Mouse (Mus musculus) gastrocnemius, postnatal 36 days (tissue): ENCODE results near the gene Ghsr. TPM values are rescaled to one million over a fixed set of nuclear protein-coding genes. Genes with fewer than 3 reads are reported as not detected.
"Not testable (repeated sequence)": the region's sequence is repeated elsewhere in the genome, so short reads cannot be mapped to it uniquely, and the experiment has no call there.

ENCODE experiments used
- DNase-seq, 2 experiments: peaks; one replicate each; pipeline ENCODE4 v3.0.0; 2022
- intact Hi-C: fragments of 180-260 bp; cut with DNase I; formaldehyde crosslinking; loops from one replicate; pipeline ENCODE4 v1.15.1; 2025
- long read RNA-seq, 2 experiments: library from polyadenylated mRNA; stranded (forward); transcript quantifications; one replicate each; pipeline ENCODE4 v2.0.0; 2021
- total RNA-seq, 2 experiments: library from RNA; stranded (reverse); gene quantifications; 2 replicates each; pipeline ENCODE4 v1.2.3; 2021

Ghsr gene
- not detected for total RNA-seq
- long read RNA-seq, experiment 1 = 0 reads
- long read RNA-seq, experiment 2 = 0 reads

DNA sequence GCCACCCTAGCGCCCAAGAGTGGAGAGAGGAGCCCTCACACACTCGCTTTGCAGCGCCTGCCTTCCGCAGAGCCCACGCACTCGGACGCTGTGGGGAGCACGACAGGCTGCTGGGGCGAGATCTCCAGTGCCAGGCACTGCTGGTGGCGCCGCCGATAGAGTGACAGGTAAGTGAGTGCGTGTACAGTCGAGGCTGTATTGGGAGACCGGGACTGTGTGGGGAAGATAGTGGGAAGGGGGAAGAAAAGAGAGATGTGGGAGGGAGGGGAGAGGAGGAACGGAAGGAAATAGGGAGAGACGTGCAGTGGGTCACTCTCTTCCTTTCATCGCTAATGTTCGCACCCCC lies at the start of gene Ghsr:
Ghsr (plus strand) TSS at position 76 of the 346 bp plus-strand sequence.
- no peak for DNase-seq
- intact Hi-C loops = no loop called here

DNA sequence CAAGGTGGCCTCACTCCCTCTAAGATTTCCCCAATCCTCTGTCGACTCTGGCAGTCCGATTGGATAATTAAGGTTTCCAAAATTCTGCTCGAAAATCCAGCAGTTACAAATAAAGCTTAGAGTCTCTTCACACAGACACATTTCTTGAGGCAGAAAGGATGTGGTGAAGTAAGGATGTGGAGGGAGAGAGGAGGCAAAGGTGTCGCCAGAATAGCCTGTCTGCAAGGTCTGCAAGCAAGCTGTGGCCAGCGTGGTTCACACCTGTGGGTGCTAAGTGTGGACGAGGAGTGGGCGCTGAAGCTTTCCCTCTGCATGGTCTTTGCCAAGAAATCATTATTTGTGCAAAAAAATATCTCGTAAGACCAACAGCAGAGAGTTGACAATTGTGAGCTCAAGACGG lies 48.6 kb upstream of the Ghsr start:
- intact Hi-C loops = loop anchor here (5.0 kb wide), 1 partner anchor 40 kb away; no protein-coding TSS in a partner anchor
- DNase-seq = no peak

DNA sequence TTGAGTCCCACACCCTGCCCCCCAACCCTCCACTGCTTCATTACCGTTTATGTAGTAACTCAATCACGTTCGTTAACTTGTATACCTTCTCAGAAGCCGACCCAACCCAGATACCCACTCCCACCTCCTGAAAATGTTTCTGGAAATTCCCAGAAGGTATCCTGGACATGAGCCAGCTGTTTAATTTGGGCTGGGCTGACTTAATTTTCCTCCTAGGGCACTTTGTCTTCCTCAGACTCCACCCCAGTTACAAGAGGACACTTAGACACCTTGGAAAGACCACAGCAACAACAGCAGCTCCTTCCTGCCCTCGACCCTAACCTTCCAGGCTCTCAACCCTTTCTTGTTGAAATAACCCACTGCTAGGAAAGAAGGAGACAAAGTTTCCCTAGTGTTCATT lies 47.6 kb upstream of the Ghsr start:
- intact Hi-C loops = loop anchor here (5.0 kb wide), 1 partner anchor 41 kb away; no protein-coding TSS in a partner anchor
- no peak for DNase-seq

DNA sequence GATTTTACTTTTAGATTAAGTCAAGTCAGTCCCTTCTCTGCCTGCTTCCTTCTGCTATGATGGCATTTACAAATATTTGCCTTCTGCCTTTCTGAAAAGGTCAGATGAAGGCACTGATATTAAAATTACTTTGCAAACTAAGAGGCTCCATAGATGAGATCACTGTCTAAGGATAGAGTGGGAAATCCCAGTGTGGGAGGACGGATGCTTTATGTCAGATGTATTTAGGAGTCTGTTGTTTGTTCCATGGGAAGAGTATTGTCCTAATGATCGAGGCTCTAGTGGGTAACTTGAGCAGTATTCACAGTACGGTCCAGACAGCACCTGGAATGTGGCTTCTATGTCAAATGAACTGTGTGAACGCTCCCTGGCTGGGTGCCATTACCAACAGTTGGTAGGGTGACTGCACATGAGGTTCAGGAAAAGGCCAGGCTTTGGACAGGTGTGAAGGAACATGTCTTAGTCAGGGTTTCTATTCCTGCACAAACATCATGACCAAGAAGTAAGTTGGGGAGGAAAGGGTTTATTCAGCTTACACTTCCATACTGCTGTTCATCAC lies 44.4 kb upstream of the Ghsr start:
- intact Hi-C loops = no loop called here
- no peak for DNase-seq

DNA sequence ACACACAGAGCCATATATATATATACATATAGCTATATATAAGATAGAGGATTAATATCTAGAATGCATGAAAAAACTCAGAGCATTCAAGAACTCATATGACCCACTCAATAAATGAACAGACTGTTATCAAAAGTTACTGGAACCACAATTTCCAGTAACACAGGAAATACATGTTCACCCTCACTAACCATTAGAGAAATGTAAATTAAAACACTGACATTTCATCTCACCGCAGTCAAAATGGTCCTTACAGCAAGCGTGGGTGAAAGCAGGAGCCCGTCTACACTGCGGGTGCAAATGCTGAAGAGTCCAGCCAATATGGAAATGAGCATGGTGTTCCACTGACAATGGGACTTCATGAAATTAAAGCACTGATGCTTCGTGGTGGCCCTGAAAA lies 40.4 kb upstream of the Ghsr start:
- intact Hi-C loops = no loop called here
- no peak for DNase-seq

DNA sequence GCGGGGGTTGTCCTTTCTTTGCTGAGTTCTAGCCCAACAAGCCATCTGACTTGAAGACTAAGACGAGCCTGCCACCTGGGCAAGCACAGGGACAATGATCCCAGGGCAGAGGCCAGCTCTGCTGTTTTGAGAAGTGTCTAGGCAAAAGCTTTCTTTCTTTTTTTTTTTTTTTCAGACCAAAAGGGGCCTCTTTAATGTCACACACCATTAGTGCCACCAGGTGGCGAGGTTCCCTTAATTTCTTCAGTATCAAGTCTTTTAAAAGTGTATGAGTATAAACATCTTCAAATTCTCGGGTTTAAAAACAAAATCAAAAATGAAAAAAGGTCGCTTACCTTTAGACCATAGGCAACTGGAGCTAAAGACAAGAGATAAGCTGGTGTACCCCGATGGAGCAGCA lies 32.7 kb upstream of the Ghsr start:
- intact Hi-C loops = no loop called here
- DNase-seq = no peak

DNA sequence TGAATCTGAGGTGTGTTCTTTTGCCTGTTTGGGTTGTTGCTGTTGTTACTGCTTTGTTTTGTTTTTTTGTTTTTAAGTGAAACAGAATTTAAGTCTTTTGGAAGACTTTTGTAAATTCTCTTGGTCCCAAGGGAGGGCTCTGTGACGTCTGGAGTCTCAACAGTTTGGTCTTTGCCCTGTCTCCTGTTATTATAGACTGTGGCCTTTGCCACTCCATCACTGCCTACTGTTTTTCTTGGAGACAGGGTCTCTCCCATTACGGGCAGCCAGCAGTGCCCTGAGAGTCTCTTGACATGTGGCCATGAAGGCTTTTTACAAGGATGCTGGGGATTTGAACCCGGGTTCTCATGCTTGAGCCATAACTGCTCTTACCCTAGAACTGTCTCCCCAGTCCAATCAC lies 32.3 kb upstream of the Ghsr start:
- intact Hi-C loops = no loop called here
- no peak for DNase-seq

DNA sequence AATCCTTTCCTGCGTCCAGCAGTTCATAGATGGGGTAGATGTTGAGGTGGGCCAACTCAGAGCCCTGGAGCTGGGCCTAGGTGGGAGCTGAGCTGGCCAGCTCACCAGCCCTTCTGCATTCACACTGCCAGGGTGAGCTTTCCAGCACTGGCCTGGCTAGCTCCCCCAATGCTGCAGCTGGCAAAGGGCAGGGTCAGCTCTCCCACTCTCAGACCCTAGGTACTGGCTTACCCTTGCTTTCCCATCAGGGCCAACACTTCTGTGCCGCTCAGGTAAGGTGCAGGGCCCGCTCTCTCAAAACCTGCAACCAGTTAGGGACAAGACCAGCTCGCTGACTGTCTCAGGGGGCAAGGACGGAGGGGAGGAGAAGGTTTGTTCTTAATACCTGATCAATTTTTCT lies 30.4 kb upstream of the Ghsr start:
- intact Hi-C loops = no loop called here
- no peak for DNase-seq

DNA sequence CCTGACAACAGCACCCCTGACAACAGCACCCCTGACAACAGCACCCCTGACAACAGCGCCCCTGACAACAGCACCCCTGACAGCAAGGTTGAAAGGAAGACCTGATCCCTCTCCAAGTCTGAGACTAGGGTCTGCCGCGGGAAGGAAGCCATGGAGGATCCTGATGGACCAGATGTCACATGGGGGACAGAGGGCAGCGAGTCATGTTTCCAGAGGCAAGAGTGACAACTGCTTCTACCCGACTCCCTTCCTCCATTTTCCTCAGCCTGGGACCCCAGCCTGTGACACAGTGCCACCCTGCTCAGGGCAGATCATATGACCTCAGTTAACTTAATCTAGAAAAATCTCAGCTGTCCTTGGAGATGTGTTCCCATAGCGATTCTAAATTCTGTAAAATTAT lies 28.7 kb upstream of the Ghsr start:
- intact Hi-C loops = no loop called here

DNA sequence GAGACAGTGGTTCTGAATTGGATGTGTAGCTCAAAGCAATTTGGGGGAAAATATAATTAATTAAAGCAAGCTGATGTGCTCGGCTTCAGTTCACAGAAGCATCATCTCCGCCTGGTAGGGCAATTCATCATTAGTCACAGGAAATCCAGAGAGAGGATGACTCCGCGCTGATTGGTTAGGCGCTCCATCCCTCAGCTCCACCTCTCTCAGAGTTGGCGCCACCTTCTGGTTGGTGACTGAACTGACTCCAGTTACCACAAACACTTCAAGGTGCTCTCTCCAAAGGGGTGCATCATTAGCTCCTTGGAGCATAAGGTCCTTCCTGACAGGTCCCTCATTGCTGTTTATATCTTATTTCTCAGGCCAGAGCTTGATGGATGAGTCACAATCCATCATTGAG lies 25.6 kb upstream of the Ghsr start:
- DNase-seq = peak; percentile 17 to 23
- intact Hi-C loops = loop anchor here (2.0 kb wide), 1 partner anchor 75 kb away; no protein-coding TSS in a partner anchor

More for the DNA sequence above, 28.7 kb upstream of the Ghsr start:
- no peak for DNase-seq

DNA sequence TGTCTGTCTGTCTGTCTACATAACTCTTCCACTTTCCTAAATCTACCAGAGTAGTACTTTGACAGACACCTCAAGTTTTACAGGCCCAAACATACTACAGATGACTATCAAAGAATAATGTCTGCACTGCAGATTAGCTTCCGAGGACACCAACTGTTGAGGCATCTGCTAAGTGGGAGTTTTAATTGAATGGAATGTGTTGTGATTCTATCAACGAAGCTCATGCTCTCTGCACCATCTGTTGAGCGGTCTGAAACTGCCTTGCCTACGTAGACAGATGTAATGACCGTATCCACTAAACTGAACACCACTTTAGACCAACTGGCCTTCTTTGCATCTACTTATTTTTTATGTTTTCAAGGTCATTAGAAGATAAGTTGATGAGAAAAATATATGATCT lies 22.7 kb upstream of the Ghsr start:
- intact Hi-C loops = no loop called here
- no peak for DNase-seq

DNA sequence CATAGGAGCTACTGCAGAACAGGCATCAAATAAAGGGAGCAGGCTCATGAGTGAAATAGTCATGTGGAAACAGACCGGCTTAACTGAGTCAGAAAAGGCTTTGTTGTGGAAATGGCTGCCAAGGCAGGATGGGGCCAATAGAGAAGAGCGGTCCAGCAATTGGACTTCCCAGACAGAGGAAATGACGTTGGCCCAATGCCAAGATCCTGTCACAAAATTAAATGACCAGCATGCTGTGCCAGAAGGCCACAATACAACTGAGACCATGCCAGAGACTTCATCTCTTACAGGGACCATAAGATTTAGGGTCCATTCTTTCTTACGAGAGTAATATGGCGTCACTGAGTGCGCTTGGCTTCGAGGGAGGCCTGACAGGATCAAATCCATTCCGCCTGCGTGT lies 20.0 kb upstream of the Ghsr start:
- DNase-seq = no peak
- intact Hi-C loops = no loop called here

DNA sequence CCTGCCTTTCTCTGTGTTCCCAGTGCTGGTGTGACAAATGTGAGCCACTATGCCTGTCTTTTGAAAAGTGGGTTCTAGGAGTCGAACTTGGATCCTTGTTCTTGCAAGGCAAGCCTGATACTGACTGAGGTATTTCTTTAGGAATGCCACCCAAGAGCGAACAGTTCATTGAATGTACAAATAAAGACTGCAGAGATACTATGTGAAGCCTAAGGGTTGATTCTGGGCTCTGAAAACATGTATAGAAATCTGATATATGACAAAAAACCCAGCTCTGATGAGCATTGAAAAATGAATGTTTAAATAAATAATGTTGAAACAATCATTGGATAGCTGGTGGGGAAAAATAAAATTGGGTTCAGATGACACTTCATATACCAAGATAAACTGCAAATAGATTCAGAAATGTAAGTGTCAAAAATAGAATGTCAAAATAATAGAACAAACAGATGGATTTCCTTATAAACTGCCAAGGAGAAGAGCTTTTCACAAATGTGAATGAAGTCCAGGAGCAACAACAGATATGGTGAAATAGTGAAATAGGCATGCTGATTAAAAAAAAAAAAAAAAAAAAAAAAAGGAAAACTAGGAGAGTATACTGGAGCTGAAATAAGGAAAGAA lies 11.9 kb upstream of the Ghsr start:
- no peak for DNase-seq

DNA sequence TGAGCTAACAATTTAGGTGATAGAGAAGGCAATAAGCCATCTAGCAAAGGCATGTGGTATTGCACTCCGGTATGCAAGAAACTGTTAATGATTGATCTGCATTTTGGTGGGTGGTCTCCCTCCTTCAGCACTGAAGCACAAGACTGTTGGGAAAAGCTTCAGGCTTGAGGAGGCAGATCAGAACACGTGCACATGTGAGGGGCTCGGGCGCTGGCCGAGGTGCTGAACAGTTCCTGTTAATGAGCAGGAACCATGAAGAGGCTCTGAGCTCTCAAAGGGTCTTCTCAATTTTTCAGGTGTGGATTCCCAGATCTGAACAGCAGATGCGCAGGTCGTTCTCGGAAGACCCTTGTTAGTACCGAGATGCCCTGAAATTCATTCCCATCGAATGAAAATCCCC lies 1.0 kb upstream of the Ghsr start:
- no peak for DNase-seq
- intact Hi-C loops = no loop called here

More for the DNA sequence above, 11.9 kb upstream of the Ghsr start:
- intact Hi-C loops = no loop called here

DNA sequence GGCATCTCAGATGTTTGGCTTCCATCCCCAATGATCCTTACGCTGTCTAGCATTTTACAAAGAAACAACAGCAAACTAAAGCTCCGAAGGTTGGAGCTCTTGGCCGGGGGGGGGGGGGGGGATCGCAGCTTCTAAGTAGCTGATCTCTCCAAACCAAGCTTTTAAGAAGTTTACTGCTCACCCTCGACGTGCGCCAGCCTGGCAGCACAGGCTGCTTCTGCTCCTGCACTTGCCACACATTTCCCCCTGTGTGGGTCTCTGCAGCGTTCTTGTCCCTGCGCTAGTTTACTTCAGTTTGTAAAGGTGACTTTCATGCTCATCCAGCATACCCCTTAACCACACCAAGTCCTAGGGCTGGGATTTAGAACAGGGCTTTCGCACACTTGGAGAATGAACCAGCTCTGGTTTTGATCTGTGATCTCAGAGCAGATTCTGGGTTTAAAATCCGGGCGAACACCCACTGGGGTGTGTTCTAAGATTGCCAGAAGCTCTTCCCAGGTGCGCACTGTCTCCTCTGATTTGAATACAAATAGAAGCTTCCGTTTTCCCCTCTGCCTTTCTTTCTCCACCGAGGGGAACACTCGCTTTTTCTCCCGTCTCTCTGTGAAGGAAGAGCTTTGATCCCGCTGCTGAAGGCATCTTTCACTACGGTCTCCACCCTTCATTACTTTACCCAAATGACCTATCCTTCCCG lies 422 bp upstream of the Ghsr start:
- intact Hi-C loops = no loop called here
- DNase-seq = no peak

DNA sequence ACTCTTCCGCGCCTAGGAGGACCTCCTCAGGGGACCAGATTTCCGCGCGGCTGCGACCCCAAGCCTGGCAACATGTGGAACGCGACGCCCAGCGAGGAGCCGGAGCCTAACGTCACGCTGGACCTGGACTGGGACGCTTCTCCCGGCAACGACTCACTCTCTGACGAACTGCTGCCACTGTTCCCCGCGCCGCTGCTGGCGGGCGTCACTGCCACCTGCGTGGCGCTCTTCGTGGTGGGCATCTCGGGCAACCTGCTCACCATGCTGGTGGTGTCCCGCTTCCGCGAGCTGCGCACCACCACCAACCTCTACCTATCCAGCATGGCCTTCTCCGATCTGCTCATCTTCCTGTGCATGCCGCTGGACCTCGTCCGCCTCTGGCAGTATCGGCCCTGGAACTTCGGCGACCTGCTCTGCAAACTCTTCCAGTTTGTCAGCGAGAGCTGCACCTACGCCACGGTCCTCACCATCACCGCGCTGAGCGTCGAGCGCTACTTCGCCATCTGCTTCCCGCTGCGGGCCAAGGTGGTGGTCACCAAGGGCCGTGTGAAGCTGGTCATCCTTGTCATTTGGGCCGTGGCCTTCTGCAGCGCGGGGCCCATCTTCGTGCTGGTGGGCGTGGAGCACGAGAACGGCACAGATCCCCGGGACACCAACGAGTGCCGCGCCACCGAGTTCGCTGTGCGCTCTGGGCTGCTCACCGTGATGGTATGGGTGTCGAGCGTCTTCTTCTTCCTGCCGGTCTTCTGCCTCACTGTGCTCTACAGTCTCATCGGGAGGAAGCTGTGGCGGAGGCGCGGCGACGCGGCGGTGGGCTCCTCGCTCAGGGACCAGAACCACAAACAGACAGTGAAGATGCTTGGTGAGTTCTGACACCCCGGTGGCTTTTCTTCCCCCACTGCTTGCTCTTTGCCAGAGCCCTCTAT lies 837 bp downstream of the Ghsr start:
- DNase-seq = no peak
- intact Hi-C loops = no loop called here

DNA sequence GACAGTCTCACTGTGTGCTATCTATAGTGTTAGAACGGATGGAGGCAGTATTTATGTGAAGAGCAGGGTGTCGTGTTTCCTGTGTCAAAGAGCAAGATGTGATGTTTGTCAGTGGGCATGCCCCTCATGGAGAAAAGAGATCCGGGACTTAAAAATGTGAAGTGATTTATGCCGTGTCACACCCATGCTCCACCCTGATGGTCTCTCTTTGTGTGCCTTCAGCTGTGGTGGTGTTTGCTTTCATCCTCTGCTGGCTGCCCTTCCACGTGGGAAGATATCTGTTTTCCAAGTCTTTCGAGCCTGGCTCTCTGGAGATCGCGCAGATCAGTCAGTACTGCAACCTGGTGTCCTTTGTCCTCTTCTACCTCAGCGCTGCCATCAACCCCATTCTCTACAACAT lies 3.2 kb downstream of the Ghsr start:
- intact Hi-C loops = no loop called here
- DNase-seq = no peak

DNA sequence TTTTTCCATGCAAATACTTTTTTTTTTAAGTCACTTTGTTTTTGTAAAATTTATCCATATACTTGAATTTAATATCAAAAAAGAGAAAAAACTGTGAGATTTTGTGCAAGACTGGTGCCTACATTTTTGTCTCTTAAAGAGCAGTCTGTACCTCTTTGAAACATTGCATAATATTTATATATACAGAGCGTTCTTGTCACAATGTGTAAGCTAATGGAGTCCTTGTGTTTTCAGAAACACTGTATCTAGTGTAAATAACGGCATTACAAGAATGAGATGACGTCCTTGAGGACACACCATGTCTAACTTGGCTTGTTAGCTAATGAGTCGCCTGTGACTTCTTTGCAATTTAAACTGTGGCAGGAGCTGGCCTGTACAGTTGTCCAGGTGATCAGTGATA lies 6.8 kb downstream of the Ghsr start:
- DNase-seq = no peak
- intact Hi-C loops = no loop called here

DNA sequence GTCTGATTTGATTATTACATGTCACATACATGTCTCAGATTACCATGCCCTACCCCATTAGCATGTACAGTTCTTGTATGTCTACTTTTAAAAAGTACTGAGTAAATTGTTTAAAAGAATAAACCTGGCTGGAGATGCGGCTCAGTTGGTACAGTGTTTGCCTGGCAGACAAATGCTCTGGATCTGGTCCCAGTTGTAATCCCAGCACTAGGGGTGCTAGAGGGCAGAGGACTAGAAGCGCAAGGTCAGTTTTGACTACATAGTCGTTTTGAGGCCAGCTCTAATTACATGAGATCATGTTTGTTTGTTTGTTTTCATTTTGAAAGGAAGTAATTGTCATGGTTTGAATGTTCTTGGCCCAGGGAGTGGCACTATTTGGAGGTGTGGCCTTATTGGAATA lies 13.7 kb downstream of the Ghsr start:
- intact Hi-C loops = no loop called here
- DNase-seq = no peak

DNA sequence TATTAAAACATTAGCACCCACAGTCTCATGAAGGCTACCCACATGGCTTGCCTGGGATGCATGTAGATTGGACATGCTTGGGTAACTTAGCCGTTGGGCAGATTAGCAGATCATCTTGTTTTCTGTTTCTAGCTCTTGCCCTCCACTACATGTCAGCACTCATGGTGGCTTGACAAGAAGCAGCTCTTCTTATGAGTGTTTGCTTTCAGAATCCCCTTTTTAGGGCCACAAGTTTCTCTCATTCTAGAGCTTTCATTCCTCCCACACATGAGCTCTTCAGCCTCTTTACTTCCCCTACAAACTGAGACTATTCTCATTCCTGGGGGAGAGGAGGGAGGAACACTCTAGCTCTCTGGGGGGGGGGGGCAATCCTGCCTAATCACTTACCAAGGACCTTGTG lies 18.8 kb downstream of the Ghsr start:
- no peak for DNase-seq
- intact Hi-C loops = no loop called here

DNA sequence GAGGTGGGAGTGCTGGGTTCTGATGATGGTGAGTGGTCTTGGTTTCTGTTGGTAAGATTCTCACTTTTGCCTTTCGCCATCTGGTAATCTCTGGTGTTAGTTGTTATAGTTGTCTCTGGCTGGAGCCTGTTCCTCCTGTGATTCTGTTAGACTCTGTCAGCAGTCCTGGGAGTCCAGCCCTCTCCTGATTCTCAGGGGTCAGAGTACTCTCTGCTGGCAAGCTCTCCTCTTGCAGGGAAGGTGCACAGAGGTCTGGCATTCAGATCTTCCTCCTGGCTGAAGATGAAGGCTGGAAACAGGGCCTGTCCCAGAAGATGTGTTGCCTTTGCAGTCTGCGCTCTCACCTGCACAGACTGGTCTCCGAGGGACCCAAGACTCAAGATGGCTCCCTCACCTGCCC lies 29.8 kb downstream of the Ghsr start:
- intact Hi-C loops, DNase-seq: not testable (repeated sequence)
